In the genomic region with DNA sequence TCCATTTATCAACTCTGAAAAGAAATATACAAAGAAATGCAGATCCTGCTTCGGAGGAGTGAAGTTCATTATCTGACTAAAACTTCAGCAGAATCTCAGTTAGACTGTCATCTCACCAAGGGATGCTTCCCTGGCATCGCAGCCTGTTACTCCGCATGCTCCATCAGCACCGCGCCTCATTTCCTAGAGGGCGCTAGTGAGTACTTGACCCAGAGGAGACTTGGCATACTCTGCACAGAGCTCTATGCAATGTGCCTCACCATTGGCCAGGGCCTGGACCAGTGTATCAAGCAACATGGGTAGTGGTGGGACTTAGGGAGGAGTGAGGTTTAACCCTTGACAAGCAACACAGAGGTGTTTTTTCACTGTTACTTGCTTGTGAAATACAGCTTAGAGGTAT, we compare ENCODE assay signal across 9 mouse cellular contexts.
DNase-seq lines count a peak whose midpoint lies in the region; ATAC-seq and TF ChIP-seq lines count a peak whose summit lies in the region.
"Had no signal": no experiment of that assay in that cellular context is flagged by ENCODE, and none has a peak within 500 bp of the region (broad histone marks: within the 10 kb centered on the region; RNA-seq: fewer than 3 reads in every experiment).

No protein-coding gene starts in this region.

- H3K4me1 ChIP-seq in liver, embryonic 13.5 days (replicated peaks) = no peaks in the 10 kb centered on the region

- H3K9me3 ChIP-seq in liver, embryonic 13.5 days (replicated peaks) = no peaks in the 10 kb centered on the region
- H3K9me3 ChIP-seq: midbrain, embryonic 12.5 days had no signal

- DNase-seq in gastrocnemius, adult 2 months = no peak
- DNase-seq in gastrocnemius, postnatal 4 days (ENCODE audit: low spot score in 2 of 2) = no peak
- peak; percentile 15 to 64 for DNase-seq in spleen, postnatal 4 days (ENCODE audit: low spot score in 2 of 2)
- no peak for DNase-seq in spleen, adult 12 weeks (ENCODE audit: low spot score)
- DNase-seq in liver, embryonic 13.5 days = peak; percentile 3
- no peak for DNase-seq in urinary bladder, postnatal 10 days (ENCODE audit: low spot score)
- no peak for DNase-seq in right cerebral cortex, postnatal 25 days
- no peak for DNase-seq in spleen, postnatal 36 days (ENCODE audit: low spot score in 2 of 2)

- peak; percentile 25; the same call in 1 of the 2 replicates for TF ChIP-seq CTCF in gastrocnemius, adult 2 months (IDR thresholded peaks at IDR 0.05)

- H3K4me2 ChIP-seq in liver, embryonic 13.5 days = no peak overlapping the region
- H3K4me2 ChIP-seq: midbrain, embryonic 12.5 days had no signal

- no peaks in the 10 kb centered on the region for H3K36me3 ChIP-seq in liver, embryonic 13.5 days
- H3K36me3 ChIP-seq: midbrain, embryonic 12.5 days had no signal

- intact Hi-C loops in gastrocnemius, adult 2 months (cut with DNase I) = no loop called here

- no peak overlapping the region for H3K9ac ChIP-seq in liver, embryonic 13.5 days
- H3K9ac ChIP-seq: midbrain, embryonic 12.5 days had no signal

- H3K27me3 ChIP-seq in liver, embryonic 13.5 days = no peaks in the 10 kb centered on the region
- H3K27me3 ChIP-seq: midbrain, embryonic 12.5 days had no signal

- WGBS in liver, embryonic 13.5 days (ENCODE audit: insufficient replicate concordance) = 49% methylated on average over 6 of the region's 6 CpGs

- H3K27ac ChIP-seq in gastrocnemius, adult 2 months = no peak overlapping the region
- no peak overlapping the region for H3K27ac ChIP-seq in liver, embryonic 13.5 days
- H3K27ac ChIP-seq: midbrain, embryonic 12.5 days had no signal

- no peak for ATAC-seq in liver, embryonic 13.5 days (ENCODE audit: low read depth)

- H3K4me3 ChIP-seq in gastrocnemius, adult 2 months = no peak overlapping the region
- no peak overlapping the region for H3K4me3 ChIP-seq in liver, embryonic 13.5 days (replicated peaks)
- H3K4me3 ChIP-seq: midbrain, embryonic 12.5 days had no signal

Comparison
In these comparisons a context has a peak if more than half of its experiments do, and no peak if none do; other contexts are left out.
1. DNase-seq: peak in spleen, postnatal 4 days (2 of 2) and liver, embryonic 13.5 days (single experiment); none in gastrocnemius, adult 2 months (single experiment), gastrocnemius, postnatal 4 days (0 of 2), spleen, adult 12 weeks (single experiment), urinary bladder, postnatal 10 days (single experiment), right cerebral cortex, postnatal 25 days (single experiment) and spleen, postnatal 36 days (0 of 2).